Mouse (Mus musculus) embryo, embryonic 11 days (tissue): ENCODE data around the gene Abcc4.
A peak's percentile ranks its signal among the peaks of the same experiment; 100 is the strongest.
"Not testable (repeated sequence)": the region's sequence is repeated elsewhere in the genome, so short reads cannot be mapped to it uniquely, and the experiment has no call there.

Experiments
- DNase-seq: peaks from one replicate; pipeline ENCODE4 v3.0.0-alpha.2; 2015

The Abcc4 gene

GRCm38 (mm10) chr14:118569586-118569985 lies 136.4 kb downstream of the Abcc4 start:
- DNase-seq, result no peak

DNA sequence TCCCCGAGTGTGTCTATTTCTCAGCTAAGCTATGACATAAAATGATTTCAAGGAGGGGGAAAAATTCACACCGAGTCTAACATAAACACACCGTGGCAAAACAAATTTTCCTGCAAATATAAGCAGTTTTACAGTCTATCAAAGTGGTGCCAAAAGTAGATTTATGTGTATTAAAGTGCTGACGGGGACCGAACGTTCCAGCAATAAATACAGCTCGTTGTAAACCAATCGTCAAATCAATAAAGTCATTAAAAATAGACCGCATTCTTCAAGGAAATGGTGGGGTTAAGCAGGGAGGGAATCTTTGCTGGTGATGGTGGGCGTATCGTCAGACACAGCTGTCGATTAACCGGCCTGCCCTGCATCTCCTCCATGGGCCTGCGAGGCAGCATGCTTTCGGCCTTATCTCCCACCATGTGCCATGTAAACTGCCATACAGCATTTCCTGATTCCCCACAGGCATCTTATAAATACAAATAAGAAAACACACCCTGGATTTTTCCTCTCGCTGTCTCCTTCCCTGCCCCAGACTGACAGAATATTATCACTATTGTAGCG lies 137.8 kb downstream of the Abcc4 start:
- DNase-seq, result no peak

DNA sequence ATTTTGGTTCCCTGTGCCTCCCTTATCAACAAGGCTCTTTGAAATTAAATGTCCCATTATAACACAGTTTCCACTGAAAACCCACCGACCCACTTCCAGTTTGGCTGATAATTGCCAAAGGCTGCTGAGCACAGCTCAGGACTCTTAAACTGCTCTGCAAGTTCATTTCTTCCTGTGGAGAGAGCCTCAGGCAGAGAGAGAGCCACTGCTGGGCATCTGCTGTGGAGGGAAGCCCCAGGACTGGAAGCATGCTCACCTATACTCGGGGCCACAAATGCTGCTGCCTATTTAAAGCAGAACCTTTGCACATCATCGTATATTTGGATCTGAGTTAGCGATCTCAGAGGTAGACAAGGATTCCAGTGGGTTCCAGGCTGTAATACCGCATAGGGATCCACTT lies 139.2 kb downstream of the Abcc4 start:
- no peak for DNase-seq

GRCm38 (mm10) chr14:118566214-118566688 lies 139.8 kb downstream of the Abcc4 start:
- DNase-seq, result no peak

- no peak for DNase-seq
These were observed 140.3 kb downstream of the Abcc4 start for GRCm38 (mm10) chr14:118565696-118566095.

GRCm38 (mm10) chr14:118563570-118563969 lies 142.4 kb downstream of the Abcc4 start:
- no peak for DNase-seq

DNA sequence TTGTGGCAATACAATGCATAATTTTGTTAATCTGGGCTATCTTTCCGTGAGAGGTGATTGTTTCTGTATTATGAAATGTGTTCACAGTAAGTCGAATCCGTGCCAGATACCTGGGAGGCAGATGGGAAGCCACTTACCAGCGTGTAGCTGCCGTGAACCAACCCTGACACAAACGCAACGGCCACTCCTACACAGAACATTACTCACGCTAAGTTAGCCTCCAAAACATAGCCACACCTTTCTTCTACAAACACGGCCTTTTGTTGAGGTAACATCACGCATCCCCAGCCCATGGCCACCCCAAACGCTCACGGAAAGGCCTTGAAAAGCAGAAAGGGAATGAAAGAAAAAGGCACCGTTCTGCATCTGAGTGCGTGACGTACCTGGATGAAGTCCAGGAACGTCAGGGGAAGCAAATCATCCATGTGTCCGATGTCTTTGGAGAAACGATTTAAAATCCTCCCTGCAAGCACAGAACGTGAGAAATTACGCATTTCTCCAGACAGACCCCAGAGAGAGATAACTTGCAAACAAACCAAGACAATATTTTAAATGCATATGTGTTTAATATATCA lies 153.0 kb downstream of the Abcc4 start:
- no peak for DNase-seq

- no peak for DNase-seq
These were observed 153.6 kb downstream of the Abcc4 start for GRCm38 (mm10) chr14:118552390-118552789.

DNA sequence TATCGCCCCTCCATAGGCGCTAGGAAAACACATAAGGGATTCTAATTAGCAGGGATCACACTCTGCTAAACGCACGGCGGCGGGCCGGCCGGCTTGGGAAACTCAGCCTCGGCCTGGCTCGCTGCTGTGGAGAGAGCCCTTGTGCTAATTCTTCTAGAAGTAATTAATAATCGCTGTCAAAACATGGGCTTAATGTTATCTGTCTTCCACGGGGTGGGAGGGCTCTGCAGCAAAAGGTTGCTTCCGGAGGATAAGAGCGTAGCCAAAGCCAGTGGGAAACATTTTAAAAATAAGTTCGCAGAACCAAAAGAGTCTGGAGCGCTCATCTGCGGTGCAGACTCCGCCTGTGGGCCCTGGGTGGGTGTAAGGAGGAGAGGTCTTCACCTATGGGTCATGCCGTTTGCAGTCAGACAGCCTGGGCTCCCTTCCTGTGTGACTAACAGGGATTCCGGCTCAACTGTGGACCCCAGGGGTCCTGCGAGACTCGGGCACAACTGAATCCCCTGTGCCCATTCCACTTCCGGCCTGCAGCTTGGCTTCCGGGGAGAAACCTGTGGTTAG lies 154.2 kb downstream of the Abcc4 start:
- DNase-seq, result peak; percentile 76

DNA sequence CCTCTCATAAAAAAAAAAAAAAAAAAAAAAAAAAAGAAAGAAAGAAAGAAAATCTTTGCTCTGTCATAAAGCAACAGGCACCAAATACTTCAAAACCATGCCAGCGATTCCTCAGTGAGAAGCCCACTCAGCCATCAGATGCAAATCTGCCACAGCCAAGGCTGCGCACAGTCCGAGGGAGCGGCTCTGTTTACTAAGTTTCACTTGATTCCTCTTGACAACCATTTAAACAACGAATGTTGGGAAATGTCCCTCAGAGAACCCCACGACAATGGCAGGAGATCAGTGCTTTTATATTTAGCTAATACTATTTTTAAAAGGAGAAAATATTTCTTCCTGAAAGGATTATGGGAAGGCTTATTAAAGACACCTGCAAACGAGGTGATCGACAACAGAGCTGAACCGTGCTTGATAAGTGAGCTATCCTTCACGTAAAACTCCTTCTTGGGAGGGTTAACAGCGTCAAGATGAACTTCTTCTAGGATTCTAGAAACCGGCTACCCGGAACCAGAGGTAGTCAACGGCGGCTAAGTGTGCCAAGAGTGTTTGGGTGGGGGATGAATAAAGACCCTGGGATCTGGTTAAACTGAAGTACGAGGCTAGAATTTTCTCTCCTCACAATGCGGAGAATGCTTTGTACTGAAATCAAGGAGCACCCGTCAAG lies 154.8 kb downstream of the Abcc4 start:
- DNase-seq, result no peak

DNA sequence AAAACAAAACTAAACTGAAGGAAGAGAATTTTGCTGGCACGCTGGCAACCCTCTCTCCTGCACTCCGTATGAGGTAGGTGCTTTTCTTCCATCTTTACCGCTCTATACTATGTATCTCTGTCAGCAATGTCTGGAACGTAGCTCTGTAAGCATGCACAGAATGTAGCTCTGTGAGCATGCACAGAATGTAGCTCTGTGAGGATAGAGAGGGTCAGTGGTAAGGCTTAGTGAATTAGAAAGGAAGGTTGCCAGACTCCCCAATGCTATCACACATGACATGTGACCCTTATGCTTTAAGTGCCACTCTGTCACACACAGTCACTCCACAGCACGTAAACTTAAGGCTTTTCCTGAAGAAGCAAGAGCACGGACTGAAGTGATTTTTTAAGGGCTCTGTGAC lies 161.5 kb downstream of the Abcc4 start:
- no peak for DNase-seq

GRCm38 (mm10) chr14:118542947-118543346 lies 163.1 kb downstream of the Abcc4 start:
- DNase-seq, result no peak

DNA sequence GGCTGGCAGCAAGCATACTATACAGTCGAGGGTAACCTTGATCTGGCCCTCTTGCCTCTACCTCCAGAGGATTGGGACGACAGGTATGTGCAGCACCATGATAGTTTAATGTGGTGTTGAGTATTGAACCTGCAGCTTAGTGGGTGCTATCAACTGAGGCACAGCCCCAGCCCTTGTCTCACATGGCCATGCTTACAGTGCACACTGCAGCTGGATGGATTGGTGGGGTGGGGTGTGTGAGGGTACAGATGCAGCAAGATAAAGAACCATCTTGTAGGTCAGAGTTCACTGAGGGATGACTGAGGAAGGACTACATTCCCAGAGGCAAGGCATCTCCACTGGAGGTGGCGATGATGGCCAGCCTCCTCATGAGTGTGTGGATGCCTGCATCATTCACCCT lies 174.5 kb downstream of the Abcc4 start:
- no peak for DNase-seq

- no peak for DNase-seq
These were observed 191.6 kb downstream of the Abcc4 start for GRCm38 (mm10) chr14:118514280-118515031.

DNA sequence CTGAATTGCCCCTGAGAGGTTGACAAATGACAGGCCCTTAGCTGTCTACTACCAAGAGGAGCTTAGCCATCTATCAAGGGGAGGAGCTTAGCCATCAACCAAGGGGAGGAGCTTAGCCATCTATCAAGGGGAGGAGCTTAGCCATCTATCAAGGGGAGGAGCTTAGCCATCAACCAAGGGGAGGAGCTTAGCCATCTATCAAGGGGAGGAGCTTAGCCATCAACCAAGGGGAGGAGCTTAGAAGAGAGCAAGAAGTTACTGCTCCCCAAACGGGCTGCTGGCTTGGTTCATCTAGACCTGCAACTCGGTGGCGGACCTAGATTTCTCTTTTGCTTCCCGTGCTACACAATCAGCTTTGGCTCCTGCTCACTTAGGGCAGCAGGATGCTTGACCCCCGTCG lies 194.3 kb downstream of the Abcc4 start:
- not testable (repeated sequence) for DNase-seq

- no peak for DNase-seq
These were observed 195.2 kb downstream of the Abcc4 start for GRCm38 (mm10) chr14:118510793-118511192.

- DNase-seq, result no peak
These were observed 195.8 kb downstream of the Abcc4 start for GRCm38 (mm10) chr14:118510216-118510615.

DNA sequence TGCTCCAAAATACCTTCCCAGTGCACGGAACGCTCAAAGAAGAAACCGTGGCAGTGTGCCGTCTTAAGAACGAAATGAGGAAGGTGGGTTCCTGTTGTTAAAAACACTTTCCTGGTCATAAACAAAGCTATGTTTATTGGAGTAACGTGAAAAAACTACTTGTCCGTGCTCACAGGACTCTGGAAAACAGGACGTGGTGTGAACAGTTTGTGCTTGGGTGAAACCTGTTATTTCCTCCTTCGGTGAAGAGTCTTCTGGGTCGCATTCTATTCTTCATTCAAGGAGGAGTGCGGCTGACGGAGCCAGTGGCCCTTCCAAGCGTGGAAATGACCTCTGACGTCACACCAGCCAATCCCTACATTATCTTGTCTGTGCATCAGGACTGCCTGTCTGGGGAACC lies 198.2 kb downstream of the Abcc4 start:
- no peak for DNase-seq

- DNase-seq, result peak; percentile 72
These were observed 199.3 kb downstream of the Abcc4 start for GRCm38 (mm10) chr14:118506591-118507146.

DNA sequence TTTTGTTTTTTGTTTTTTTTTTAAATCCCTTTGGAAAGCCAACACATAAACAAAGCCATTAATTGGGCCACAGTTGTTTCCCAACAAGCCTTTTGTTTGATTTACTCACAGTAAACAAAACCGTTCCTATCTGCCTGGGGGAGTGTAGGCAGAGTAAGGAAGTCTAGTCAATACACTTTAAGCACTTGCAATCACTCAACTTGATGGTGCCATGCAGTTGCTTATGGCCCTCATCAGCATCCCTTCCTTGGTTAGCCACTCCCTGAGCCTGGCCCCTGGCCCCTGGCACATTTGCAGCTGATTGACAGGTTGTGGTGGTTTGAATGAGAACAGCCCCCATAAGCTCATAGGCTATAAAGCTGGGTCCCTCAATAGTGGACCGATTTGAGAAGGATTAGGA lies 209.3 kb downstream of the Abcc4 start:
- no peak for DNase-seq

GRCm38 (mm10) chr14:118495458-118495857 lies 210.6 kb downstream of the Abcc4 start:
- DNase-seq, result no peak

DNA sequence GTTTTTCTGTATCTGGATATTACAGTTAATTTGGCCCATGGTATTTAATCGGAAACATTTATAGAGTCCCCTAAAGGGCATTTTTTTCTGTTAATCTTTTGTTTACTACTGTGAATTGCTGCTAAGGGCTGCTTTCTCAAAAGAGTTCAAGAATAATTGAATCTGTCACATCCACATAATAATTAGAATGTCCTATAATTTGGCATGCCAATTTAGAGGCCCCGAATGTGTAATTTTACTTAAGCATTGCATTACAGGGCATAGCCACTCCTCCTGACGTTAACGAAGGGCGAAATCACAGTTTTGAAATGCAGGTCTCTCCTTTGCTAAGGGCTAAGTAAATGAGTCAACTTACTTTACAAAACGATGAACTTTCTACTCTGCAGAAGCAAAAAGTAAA lies 214.3 kb downstream of the Abcc4 start:
- no peak for DNase-seq

- DNase-seq, result peak; percentile 27
These were observed 214.7 kb downstream of the Abcc4 start for GRCm38 (mm10) chr14:118491300-118491699.
